Mouse (Mus musculus) midbrain, embryonic 10.5 days (tissue): ENCODE measurements at regions not wholly inside any gene's neighbourhood (a gene's known extent, or its start where the extent isn't known, plus 50 kb on each side); places are given as distances from the start of the nearest gene placed in this dataset.

Experiments
- DNase-seq: peaks from one replicate; pipeline ENCODE4 v3.0.0-alpha.2; 2017; ENCODE audit warnings: low spot score
- H3K27ac ChIP-seq: fragments of 300-500 bp; sonication (generic); replicated peaks from 2 replicates; pipeline ENCODE4 v1.5.1; 2016; ENCODE audit warnings: mild to moderate bottlenecking
- H3K27me3 ChIP-seq: fragments of 300-500 bp; sonication (generic); 2 replicates; pipeline ENCODE4 v1.6.1; 2016; ENCODE audit warnings: low read depth, mild to moderate bottlenecking; ENCODE audit not compliant: poor library complexity, severe bottlenecking
- H3K36me3 ChIP-seq: fragments of 300-500 bp; sonication (generic); 2 replicates; pipeline ENCODE4 v1.6.1; 2016; ENCODE audit warnings: mild to moderate bottlenecking, moderate library complexity
- H3K4me1 ChIP-seq: fragments of 300-500 bp; sonication (generic); 2 replicates; pipeline ENCODE4 v1.6.1; 2016
- H3K4me3 ChIP-seq: fragments of 300-500 bp; sonication (generic); 2 replicates; pipeline ENCODE4 v1.5.1; 2016; ENCODE audit warnings: mild to moderate bottlenecking, moderate library complexity
- H3K9me3 ChIP-seq: fragments of 300-500 bp; sonication (generic); replicated peaks from 2 replicates; pipeline ENCODE4 v1.6.1; 2016; ENCODE audit warnings: mild to moderate bottlenecking
- WGBS: fragments of 180-500 bp; shearing (Covaris S2); methylation state at CpG from one replicate; pipeline ENCODE4 v1.1.7; 2016; 5-methylcytosine and 5-hydroxymethylcytosine counted together

DNA sequence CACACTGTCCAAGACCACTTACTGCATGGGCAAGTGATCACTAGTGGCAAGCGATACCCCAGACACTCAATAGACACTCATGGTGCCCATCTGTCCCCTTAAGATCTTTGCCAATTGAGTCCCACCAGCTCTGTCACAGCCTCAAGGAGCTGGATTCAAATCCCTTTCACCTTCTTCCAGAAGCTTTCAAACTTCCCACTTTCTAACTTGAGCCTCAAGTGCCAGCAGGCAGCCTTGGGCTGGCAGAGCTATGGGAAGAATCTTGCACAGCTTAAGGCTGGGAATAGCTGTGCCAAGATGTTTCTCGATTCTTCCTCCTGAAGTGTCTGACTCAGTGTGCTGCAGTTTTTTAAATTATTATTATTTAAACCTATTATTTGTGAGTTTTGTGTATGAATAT lies 699.2 kb downstream of the Hs3st4 start:
- no peak for DNase-seq
- Histone ChIP-seq H3K36me3 (no peaks in the 10 kb centered on the region), H3K27ac (no peak overlapping the region), H3K9me3 (no peaks in the 10 kb centered on the region), H3K4me3 (no peak overlapping the region), H3K4me1 (no peaks in the 10 kb centered on the region), H3K27me3 (no peaks in the 10 kb centered on the region)
- WGBS, result 94% methylated on average over 2 of the region's 2 CpGs

DNA sequence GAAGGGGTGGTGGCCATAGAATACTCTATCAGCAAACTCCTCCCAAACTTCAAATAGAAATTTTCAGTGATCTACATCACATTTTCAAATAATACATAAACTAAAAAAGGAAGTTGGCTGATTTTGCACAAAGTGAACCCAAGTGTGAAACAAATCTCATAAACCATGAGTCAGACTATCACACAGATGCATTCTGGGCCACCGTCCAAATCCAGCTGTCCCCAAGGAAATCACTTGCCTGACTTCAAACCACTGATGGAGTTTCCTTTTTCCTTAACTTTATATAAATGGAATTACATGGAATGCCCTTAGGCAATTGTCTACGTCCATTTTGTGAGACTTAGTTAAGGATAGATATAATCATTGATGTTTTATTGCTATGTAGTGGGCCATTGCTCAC lies 702.8 kb downstream of the Hs3st4 start:
- no peaks in the 10 kb centered on the region for H3K36me3 ChIP-seq
- H3K9me3 ChIP-seq, result no peaks in the 10 kb centered on the region
- WGBS, result 91% methylated on average over 2 of the region's 2 CpGs
- H3K4me1 ChIP-seq, result no peaks in the 10 kb centered on the region
- DNase-seq, result no peak
- H3K27ac ChIP-seq, result no peak overlapping the region
- H3K4me3 ChIP-seq, result no peak overlapping the region
- no peaks in the 10 kb centered on the region for H3K27me3 ChIP-seq

DNA sequence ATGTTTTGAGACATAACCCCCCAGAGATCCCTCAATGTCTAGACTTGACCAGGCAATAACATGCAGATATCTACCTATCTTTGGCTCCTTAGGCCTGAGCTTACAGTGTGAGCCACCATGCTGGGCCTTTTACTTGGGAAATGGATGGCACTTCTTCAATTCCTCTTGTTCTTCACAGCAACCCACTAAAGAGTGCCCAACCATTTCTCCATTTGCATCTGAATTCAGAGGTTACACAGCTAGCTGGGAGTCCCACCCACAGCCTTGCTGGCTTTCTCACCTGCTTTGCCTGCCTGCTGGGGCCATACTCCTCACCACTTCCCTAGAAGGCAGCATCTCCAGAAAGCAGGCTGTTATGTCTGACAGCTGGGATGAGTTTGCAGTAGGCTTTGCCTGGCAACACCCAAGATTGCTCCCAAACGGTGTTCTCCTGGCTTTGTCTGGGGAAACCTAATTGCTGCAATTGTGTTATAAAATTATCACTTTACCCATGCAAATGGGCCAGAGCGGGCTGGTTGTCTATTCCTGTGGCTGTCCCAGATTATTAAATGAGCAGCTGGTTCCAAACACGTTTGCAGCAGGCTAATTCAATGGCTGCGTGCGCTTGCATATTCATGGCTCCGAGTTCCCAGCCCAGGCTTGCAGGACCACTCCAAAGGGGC lies 721.6 kb downstream of the Hs3st4 start:
- H3K27me3 ChIP-seq, result no peaks in the 10 kb centered on the region
- no peaks in the 10 kb centered on the region for H3K4me1 ChIP-seq
- no peak overlapping the region for H3K4me3 ChIP-seq
- no peak for DNase-seq
- no peak overlapping the region for H3K27ac ChIP-seq
- no peaks in the 10 kb centered on the region for H3K9me3 ChIP-seq
- H3K36me3 ChIP-seq, result no peaks in the 10 kb centered on the region
- WGBS, result 67% methylated on average over 6 of the region's 6 CpGs

DNA sequence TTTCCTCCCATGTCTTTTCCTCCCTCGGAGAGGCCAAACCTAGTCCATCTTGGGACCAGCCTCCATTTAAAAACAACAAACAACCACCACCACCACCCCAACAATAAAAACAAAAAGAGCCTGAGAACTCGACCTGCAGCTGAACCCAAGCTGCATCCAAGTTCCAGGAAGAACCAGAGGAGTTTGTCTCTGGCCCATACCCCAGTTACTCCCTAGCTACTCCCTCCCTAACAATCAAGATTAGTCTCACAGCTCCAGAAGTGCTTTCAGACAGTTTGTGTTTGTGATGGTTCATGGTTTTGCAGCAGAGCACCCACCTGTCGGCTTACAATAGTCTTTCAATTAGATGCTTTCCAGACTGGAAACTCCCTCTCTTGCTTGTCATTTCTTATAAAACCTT lies 724.5 kb downstream of the Hs3st4 start:
- H3K9me3 ChIP-seq, result no peaks in the 10 kb centered on the region
- H3K27me3 ChIP-seq, result no peaks in the 10 kb centered on the region
- no peak overlapping the region for H3K4me3 ChIP-seq
- WGBS, result 64% methylated on average over 3 of the region's 3 CpGs
- no peak for DNase-seq
- no peak overlapping the region for H3K27ac ChIP-seq
- H3K36me3 ChIP-seq, result no peaks in the 10 kb centered on the region
- no peaks in the 10 kb centered on the region for H3K4me1 ChIP-seq

DNA sequence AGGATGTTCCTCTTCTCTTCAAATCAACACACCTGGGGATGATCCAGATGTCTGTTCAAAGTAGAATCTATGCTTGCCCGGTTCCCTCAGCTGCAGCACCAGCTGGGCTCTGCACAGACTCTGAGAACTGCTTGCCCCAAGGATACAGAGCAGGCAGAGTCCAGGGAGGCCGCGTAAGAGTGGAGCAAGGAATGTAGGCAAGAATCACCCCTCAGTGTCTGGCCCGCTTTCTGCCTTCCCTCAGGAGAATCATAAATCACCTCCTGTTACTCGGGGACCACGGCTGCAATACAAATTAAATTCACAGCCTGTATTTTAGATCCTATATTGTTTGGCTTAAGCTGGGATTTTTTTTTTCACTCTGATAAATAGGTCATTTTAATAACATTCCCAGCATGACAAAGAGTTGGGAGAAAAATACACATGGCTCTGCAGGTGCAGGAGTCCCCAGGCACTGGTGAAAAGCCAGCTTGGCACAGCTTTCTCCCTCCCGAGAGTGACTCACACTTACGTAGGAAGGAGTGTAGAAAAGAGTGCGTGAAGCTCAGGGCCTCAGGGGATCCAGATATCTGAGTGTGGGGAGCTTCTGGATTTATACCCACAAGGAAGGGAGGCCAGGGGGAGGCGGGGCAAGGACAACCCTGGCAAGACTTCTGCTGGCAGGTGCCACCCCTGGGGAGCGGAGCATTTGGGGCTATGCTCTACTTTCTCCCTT lies 726.3 kb downstream of the Hs3st4 start:
- Histone ChIP-seq H3K4me3 (no peak overlapping the region), H3K27ac (no peak overlapping the region), H3K4me1 (no peaks in the 10 kb centered on the region), H3K27me3 (no peaks in the 10 kb centered on the region), H3K36me3 (no peaks in the 10 kb centered on the region), H3K9me3 (no peaks in the 10 kb centered on the region)
- DNase-seq, result no peak
- 78% methylated on average over 11 of the region's 11 CpGs for WGBS

DNA sequence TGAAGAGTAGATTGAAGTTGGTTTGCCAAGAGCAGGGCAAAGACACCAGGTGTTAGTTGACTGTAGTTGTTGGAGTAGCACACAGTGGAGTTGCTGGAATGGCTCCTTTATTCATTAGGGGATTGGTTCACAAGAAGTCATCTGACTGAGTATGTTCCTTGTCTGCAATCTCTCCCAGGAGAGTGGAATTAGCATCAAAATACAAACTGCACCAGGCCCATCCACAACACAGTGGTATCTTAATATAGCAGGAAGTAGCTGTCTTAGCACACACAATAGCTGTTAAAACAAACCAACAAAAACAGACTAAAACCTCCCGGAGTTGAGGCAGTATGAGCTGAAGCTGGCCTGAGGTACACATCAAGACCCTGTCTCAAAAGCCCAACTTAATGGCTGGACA lies 723.5 kb upstream of the Kdm8 start:
- Histone ChIP-seq H3K9me3 (no peaks in the 10 kb centered on the region), H3K27me3 (no peaks in the 10 kb centered on the region), H3K4me1 (no peaks in the 10 kb centered on the region), H3K36me3 (no peaks in the 10 kb centered on the region), H3K4me3 (no peak overlapping the region), H3K27ac (no peak overlapping the region)
- DNase-seq, result no peak
- 66% methylated on average over 1 of the region's 1 CpGs for WGBS

DNA sequence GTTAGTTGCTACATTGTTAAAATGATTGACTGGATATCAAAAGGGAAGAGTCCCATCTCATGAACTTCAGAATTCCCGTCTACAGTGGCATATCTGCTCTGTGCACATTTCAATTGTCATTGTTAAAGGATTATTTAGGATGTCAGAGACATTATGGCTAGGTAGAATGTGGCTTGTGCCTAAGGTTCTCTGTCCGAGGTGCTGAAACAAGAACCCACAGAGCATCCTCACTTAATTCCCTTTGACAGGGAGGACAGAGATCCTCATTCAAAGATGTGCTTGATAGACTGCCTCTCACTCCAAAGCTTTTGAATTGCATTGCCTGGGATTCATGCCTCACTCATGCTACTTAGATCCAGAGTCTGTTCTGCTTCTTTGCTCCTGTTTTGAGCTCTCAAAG lies 702.4 kb upstream of the Kdm8 start:
- DNase-seq, result no peak
- no peaks in the 10 kb centered on the region for H3K9me3 ChIP-seq
- WGBS, result 8% methylated on average over 2 of the region's 2 CpGs
- no peaks in the 10 kb centered on the region for H3K4me1 ChIP-seq
- H3K27ac ChIP-seq, result no peak overlapping the region
- H3K27me3 ChIP-seq, result no peaks in the 10 kb centered on the region
- no peaks in the 10 kb centered on the region for H3K36me3 ChIP-seq
- H3K4me3 ChIP-seq, result no peak overlapping the region

DNA sequence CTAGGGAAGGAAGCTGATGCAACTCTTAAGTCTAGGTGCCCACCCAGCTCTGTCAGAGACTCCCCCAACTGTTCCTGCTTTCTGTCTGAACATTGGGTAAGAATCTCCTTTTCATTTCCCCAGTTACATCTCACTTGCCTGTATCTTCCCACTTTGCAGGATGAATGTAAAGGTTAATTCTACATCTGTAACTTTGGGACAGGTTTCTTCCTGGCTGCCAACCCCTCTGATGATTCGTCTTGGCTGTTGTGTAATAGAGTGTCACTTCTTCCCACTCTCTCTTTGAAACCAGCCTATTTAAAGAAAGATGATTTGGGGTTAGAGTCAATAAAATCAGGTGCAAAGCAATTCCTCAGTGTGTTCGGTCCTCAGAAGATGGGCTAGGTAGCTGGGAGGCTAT lies 698.2 kb upstream of the Kdm8 start:
- H3K27ac ChIP-seq, result no peak overlapping the region
- H3K9me3 ChIP-seq, result no peaks in the 10 kb centered on the region
- no peaks in the 10 kb centered on the region for H3K4me1 ChIP-seq
- H3K4me3 ChIP-seq, result no peak overlapping the region
- no peak for DNase-seq
- no peaks in the 10 kb centered on the region for H3K27me3 ChIP-seq
- H3K36me3 ChIP-seq, result no peaks in the 10 kb centered on the region
- 89% methylated on average over 2 of the region's 2 CpGs for WGBS

DNA sequence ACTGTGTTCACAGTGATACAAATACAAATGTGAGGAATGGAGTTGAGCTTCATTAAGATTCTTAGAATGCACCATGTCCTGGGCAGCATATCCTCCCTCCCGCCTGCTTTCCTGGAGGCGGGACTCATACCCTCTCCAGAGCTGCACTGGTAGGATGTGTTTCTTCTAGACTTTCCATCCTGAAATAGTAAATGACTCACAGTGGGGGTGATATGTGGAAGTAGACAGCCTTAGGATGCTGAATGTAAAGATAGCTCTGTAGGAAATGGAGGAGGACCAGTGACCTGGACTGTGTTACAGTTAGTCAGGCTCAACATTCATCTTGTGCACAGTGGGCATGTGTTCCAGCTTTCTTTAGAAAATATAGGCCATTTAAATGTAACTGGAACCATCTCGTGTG lies 696.1 kb upstream of the Kdm8 start:
- 83% methylated on average over 3 of the region's 3 CpGs for WGBS
- H3K4me3 ChIP-seq, result no peak overlapping the region
- DNase-seq, result no peak
- no peak overlapping the region for H3K27ac ChIP-seq
- H3K36me3 ChIP-seq, result no peaks in the 10 kb centered on the region
- H3K9me3 ChIP-seq, result no peaks in the 10 kb centered on the region
- no peaks in the 10 kb centered on the region for H3K4me1 ChIP-seq
- H3K27me3 ChIP-seq, result no peaks in the 10 kb centered on the region

DNA sequence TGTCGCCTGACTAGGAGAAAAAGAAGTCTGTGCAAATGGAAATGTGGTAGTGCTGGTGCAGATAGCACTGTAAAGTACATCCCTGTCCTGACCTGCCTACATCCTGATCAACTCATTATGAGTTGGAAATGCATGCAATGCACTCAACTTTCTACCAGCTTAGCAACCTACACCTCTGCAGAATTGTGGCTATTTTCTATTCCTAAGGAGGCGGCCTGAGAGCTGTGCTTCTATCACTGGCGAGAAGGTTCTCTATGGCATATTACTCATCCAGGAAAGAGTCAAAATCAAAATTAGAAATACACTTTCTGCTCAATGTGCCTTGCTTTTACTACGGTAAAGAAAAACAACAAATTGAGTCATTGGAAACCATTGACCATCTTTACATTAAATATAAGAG lies 685.4 kb upstream of the Kdm8 start:
- H3K27me3 ChIP-seq, result no peaks in the 10 kb centered on the region
- H3K36me3 ChIP-seq, result no peaks in the 10 kb centered on the region
- DNase-seq, result no peak
- H3K4me3 ChIP-seq, result no peak overlapping the region
- H3K27ac ChIP-seq, result no peak overlapping the region
- no peaks in the 10 kb centered on the region for H3K4me1 ChIP-seq
- no peaks in the 10 kb centered on the region for H3K9me3 ChIP-seq
- 93% methylated on average over 4 of the region's 4 CpGs for WGBS

DNA sequence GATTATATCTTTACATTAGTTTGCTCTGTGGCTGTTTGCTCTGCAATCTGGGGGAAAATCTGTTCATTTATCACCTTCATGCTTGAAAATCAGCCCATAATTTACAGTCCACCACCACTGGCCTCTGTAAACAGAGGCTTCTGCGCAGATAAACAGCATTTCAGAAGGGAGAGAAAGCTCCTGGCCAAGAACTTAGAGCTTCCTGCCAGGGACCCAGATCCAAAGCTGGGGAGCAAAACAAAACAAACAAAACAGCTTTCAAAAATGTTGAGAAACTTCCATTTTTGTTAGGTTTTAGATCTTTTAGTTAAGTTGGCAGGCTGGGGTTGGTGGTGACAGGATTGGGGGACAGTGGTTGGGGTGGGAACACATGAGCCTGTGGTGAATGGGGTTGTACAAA lies 666.7 kb upstream of the Kdm8 start:
- Histone ChIP-seq H3K4me1 (peaks cover 3% of the 10 kb centered on the region; the same call in 1 of the 2 replicates), H3K27me3 (no peaks in the 10 kb centered on the region), H3K36me3 (no peaks in the 10 kb centered on the region), H3K4me3 (no peak overlapping the region), H3K9me3 (no peaks in the 10 kb centered on the region), H3K27ac (no peak overlapping the region)
- no peak for DNase-seq
- WGBS, result 89% methylated on average over 1 of the region's 1 CpGs

DNA sequence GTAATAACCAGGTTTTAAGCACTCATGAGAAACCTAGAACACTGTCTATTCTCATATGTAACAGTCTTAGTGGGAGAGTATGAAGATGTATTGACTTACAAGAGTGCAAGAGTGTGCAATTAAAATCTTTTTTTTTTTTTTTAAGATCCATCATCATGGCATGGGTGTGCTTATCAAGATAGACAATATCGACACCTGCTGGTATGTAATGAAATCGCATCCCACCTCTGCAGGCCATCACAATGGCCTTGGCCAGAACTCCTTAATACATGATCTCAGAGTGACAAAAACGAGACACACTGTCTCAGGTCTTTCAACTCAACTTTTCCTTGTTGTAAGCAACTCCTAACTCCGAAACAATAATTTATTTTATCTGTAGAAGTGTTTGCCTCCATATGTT lies 661.7 kb upstream of the Kdm8 start:
- no peaks in the 10 kb centered on the region for H3K27me3 ChIP-seq
- no peak overlapping the region for H3K4me3 ChIP-seq
- no peak for DNase-seq
- no peaks in the 10 kb centered on the region for H3K4me1 ChIP-seq
- 61% methylated on average over 4 of the region's 4 CpGs for WGBS
- H3K9me3 ChIP-seq, result no peaks in the 10 kb centered on the region
- no peaks in the 10 kb centered on the region for H3K36me3 ChIP-seq
- no peak overlapping the region for H3K27ac ChIP-seq

DNA sequence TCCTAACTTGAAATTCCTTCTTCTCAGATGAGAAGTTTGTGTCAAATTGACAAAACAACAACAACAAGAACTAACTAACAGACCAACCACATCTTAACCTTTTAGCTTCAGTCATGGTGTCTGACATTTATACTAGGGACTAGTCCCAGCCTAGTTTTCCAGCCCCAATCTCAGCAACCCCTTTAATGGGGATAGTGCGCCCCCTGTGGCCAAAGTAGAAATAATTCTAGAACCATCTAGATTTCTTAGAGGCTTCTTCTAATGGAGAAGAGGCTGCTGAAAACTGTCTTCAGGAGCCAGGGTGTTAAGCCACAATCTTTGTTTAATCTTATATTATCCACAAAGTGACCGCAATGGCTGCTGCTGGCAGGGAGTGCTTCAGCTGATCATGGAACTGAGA lies 659.5 kb upstream of the Kdm8 start:
- H3K27me3 ChIP-seq, result no peaks in the 10 kb centered on the region
- no peak for DNase-seq
- no peaks in the 10 kb centered on the region for H3K9me3 ChIP-seq
- H3K27ac ChIP-seq, result no peak overlapping the region
- no peak overlapping the region for H3K4me3 ChIP-seq
- no peaks in the 10 kb centered on the region for H3K4me1 ChIP-seq
- 79% methylated on average over 2 of the region's 2 CpGs for WGBS
- H3K36me3 ChIP-seq, result no peaks in the 10 kb centered on the region
